In the genomic region with DNA sequence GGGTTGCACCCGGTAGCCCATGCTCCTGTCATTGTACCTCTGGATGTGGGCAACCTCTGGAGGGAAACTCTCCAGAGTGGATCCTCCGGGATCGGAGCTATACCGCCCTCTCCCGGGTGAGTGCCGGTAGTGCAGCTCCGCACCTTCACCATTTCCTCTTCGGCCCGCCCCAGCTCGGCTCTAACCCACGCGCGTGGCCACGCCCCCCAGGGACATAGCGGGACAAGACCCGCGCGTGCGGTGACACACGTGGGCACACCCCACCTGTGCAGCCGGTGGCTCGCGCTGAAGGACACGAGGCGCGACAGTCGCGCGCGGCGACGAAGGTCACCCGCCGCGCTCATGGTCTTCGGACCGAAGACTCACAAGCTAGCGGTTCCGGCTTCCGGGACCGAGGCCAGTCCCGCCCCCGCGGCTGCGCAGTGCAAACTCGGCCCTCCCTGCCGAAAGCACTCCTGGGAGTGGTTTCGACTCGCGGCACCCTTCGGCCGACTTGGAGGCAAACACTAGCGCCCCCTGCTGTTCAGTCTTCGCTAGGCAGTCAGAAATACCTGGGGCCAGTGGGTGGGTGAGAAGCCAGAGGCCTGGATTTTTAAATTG, we compare ENCODE assay signal across 8 mouse cellular contexts. TPM values are rescaled to one million over a fixed set of nuclear protein-coding genes. Genes with fewer than 3 reads are reported as not detected.
DNase-seq lines count a peak whose midpoint lies in the region; ATAC-seq and TF ChIP-seq lines count a peak whose summit lies in the region.

A gene (minus strand): TSS at position 432 of the 600 bp plus-strand sequence.

- dilution Hi-C loops in CH12.LX (cut with MboI; ENCODE audit: extremely low pct_ligation_motif_present, extremely low pct_unique_long_range_greater_than_20kb, low sequenced_read_pairs) = no loop called here

- peaks cover 14 to 28% of the 10 kb centered on the region in 2 experiments for H3K36me3 ChIP-seq in CH12.LX (replicated peaks in 1 of 2; ENCODE audit: control insufficient read depth in 1 of 2, insufficient read depth in 1 of 2, low read length in 1 of 2)
- H3K36me3 ChIP-seq in forebrain, embryonic 12.5 days (replicated peaks) = peaks cover 4% of the 10 kb centered on the region; the same call in 1 of the 2 replicates
- 0 out of 2 replicates have a peak, but pooled peaks cover 3% of the 10 kb centered on the region for H3K36me3 ChIP-seq in heart, postnatal 0 days (replicated peaks; ENCODE audit: control insufficient read depth, insufficient read depth, low read length)
- no peaks in the 10 kb centered on the region for H3K36me3 ChIP-seq in liver, embryonic 16.5 days (ENCODE audit: control insufficient read depth, insufficient read depth)
- peaks cover 9% of the 10 kb centered on the region; the same call in 1 of the 2 replicates for H3K36me3 ChIP-seq in neural tube, embryonic 13.5 days
- H3K36me3 ChIP-seq in testis, adult 2 months (ENCODE audit: control insufficient read depth, insufficient read depth, low read length) = no peaks in the 10 kb centered on the region

- peak within 1 kb of the TSS; percentile 77 for H3K27ac ChIP-seq in CH12.LX (ENCODE audit: insufficient read depth, low read depth)
- H3K27ac ChIP-seq in forebrain, embryonic 12.5 days = peak within 1 kb of the TSS; percentile 65; the same call in 1 of the 2 replicates
- peak within 1 kb of the TSS; percentile 86 for H3K27ac ChIP-seq in heart, postnatal 0 days (ENCODE audit: low read depth)
- peak within 1 kb of the TSS; percentile 85 for H3K27ac ChIP-seq in liver, embryonic 16.5 days (ENCODE audit: low read length)
- H3K27ac ChIP-seq in neural tube, embryonic 13.5 days (replicated peaks) = peak within 1 kb of the TSS; percentile 80
- peak within 1 kb of the TSS; percentile 94 for H3K27ac ChIP-seq in testis, adult 2 months (ENCODE audit: control insufficient read depth, insufficient read depth, low read depth, low read length)

- H3K4me1 ChIP-seq in CH12.LX (ENCODE audit: control insufficient read depth in 1 of 2, insufficient read depth in 2 of 2) = peaks cover 15 to 57% of the 10 kb centered on the region in 2 experiments
- H3K4me1 ChIP-seq in forebrain, embryonic 12.5 days = peaks cover 8% of the 10 kb centered on the region
- H3K4me1 ChIP-seq in heart, postnatal 0 days (ENCODE audit: control insufficient read depth, insufficient read depth) = peaks cover 8% of the 10 kb centered on the region; the same call in 1 of the 2 replicates
- H3K4me1 ChIP-seq in liver, embryonic 16.5 days (ENCODE audit: control insufficient read depth, low read depth, low read length) = peaks cover 14% of the 10 kb centered on the region
- H3K4me1 ChIP-seq in neural tube, embryonic 13.5 days (replicated peaks) = peaks cover 17% of the 10 kb centered on the region
- peaks cover 6% of the 10 kb centered on the region for H3K4me1 ChIP-seq in testis, adult 2 months (ENCODE audit: control insufficient read depth, insufficient read depth, low read length)

- peak within 1 kb of the TSS; percentile 85 for H3K9ac ChIP-seq in CH12.LX (ENCODE audit: insufficient read depth, low read depth)
- H3K9ac ChIP-seq in forebrain, embryonic 12.5 days = peak within 1 kb of the TSS; percentile 61
- peak within 1 kb of the TSS; percentile 65 for H3K9ac ChIP-seq in heart, postnatal 0 days (replicated peaks; ENCODE audit: low read depth, low read length)
- H3K9ac ChIP-seq in liver, embryonic 16.5 days (ENCODE audit: low read depth, low read length) = peak within 1 kb of the TSS; percentile 89
- H3K9ac ChIP-seq in neural tube, embryonic 13.5 days = peak within 1 kb of the TSS; percentile 75

- TF ChIP-seq CTCF in CH12.LX (conservative IDR thresholded peaks at IDR 0.05 in 1 of 2, IDR thresholded peaks at IDR 0.05 in 1 of 2; ENCODE audit: low read depth in 2 of 2, low read length in 2 of 2) = peak; percentile 62 to 92; a peak in 3 of 4 replicates
- peak; percentile 95 for TF ChIP-seq CTCF in heart, postnatal 0 days (IDR thresholded peaks at IDR 0.05; ENCODE audit: low read depth)
- TF ChIP-seq CTCF in testis, adult 2 months (IDR thresholded peaks at IDR 0.05; ENCODE audit: control insufficient read depth, insufficient read depth, insufficient replicate concordance, low read depth, low read length) = peak; percentile 93

- no peaks in the 10 kb centered on the region for H3K79me2 ChIP-seq in CH12.LX (replicated peaks; ENCODE audit: control insufficient read depth, extremely low read depth, insufficient read depth, poor library complexity, severe bottlenecking)

- no peaks in the 10 kb centered on the region for H3K27me3 ChIP-seq in CH12.LX (replicated peaks)
- no peaks in the 10 kb centered on the region for H3K27me3 ChIP-seq in forebrain, embryonic 12.5 days
- no peaks in the 10 kb centered on the region for H3K27me3 ChIP-seq in heart, postnatal 0 days (ENCODE audit: control insufficient read depth, insufficient read depth, low read length)
- no peaks in the 10 kb centered on the region for H3K27me3 ChIP-seq in liver, embryonic 16.5 days (ENCODE audit: control insufficient read depth, insufficient read depth, low read depth, low read length)
- no peaks in the 10 kb centered on the region for H3K27me3 ChIP-seq in neural tube, embryonic 13.5 days
- H3K27me3 ChIP-seq in testis, adult 2 months (ENCODE audit: control insufficient read depth, insufficient read depth, low read length) = no peaks in the 10 kb centered on the region

- peak; percentile 72 for TF ChIP-seq RAD21 in CH12.LX (IDR thresholded peaks at IDR 0.05; ENCODE audit: low read depth, low read length)

- peak; percentile 97 for DNase-seq in CH12.LX (ENCODE audit: extremely low read depth)
- peak; percentile 96 for DNase-seq in c-Kit-positive CD71-positive TER-119-negative erythroid progenitor cells, embryonic 14.5 days (ENCODE audit: low read depth)
- DNase-seq in heart, postnatal 0 days (ENCODE audit: low spot score) = peak; percentile 98
- peak; percentile 98 to 99 for DNase-seq in kidney, postnatal 4 days

- peak; percentile 99 for ATAC-seq in forebrain, embryonic 12.5 days (ENCODE audit: low FRiP score)
- peak; percentile 100 for ATAC-seq in heart, postnatal 0 days (ENCODE audit: insufficient read depth, low read depth)
- peak; percentile 98 for ATAC-seq in liver, embryonic 16.5 days (ENCODE audit: low read depth)
- ATAC-seq in neural tube, embryonic 13.5 days (ENCODE audit: low read depth) = peak; percentile 99

- TF ChIP-seq EP300 in CH12.LX (IDR thresholded peaks at IDR 0.05; ENCODE audit: low read length) = no peak
- peak; percentile 54; the same call in 1 of the 2 replicates for TF ChIP-seq EP300 in heart, postnatal 0 days (IDR thresholded peaks at IDR 0.05; ENCODE audit: low read depth)

- under 1% methylated on average over 54 of the region's 54 CpGs for WGBS in forebrain, embryonic 12.5 days
- under 1% methylated on average over 54 of the region's 54 CpGs for WGBS in heart, postnatal 0 days
- under 1% methylated on average over 54 of the region's 54 CpGs for WGBS in liver, embryonic 16.5 days (ENCODE audit: insufficient replicate concordance)
- WGBS in neural tube, embryonic 13.5 days = under 1% methylated on average over 54 of the region's 54 CpGs

- no peaks in the 10 kb centered on the region for H3K9me3 ChIP-seq in CH12.LX (replicated peaks; ENCODE audit: low read length)
- H3K9me3 ChIP-seq in forebrain, embryonic 12.5 days = no peaks in the 10 kb centered on the region
- no peaks in the 10 kb centered on the region for H3K9me3 ChIP-seq in heart, postnatal 0 days (replicated peaks; ENCODE audit: control insufficient read depth, low read length)
- H3K9me3 ChIP-seq in liver, embryonic 16.5 days (replicated peaks; ENCODE audit: control insufficient read depth, low read length) = no peaks in the 10 kb centered on the region
- no peaks in the 10 kb centered on the region for H3K9me3 ChIP-seq in neural tube, embryonic 13.5 days

- TF ChIP-seq POLR2A in CH12.LX (IDR thresholded peaks at IDR 0.05; ENCODE audit: low read depth, low read length) = peak; percentile 97
- TF ChIP-seq POLR2A in testis, adult 2 months (IDR thresholded peaks at IDR 0.05; ENCODE audit: control insufficient read depth, low read depth, low read length) = peak; percentile 92

- peak within 1 kb of the TSS; percentile 66 for H3K4me2 ChIP-seq in CH12.LX (ENCODE audit: insufficient read depth, low read depth, poor library complexity, severe bottlenecking)
- H3K4me2 ChIP-seq in forebrain, embryonic 12.5 days = peak within 1 kb of the TSS; percentile 64
- H3K4me2 ChIP-seq in heart, postnatal 0 days (ENCODE audit: low read depth, low read length) = peak within 1 kb of the TSS; percentile 68
- peak within 1 kb of the TSS; percentile 94 for H3K4me2 ChIP-seq in liver, embryonic 16.5 days (ENCODE audit: low read depth, low read length)
- peak within 1 kb of the TSS; percentile 68 for H3K4me2 ChIP-seq in neural tube, embryonic 13.5 days

- in situ Hi-C loops in CH12.LX (cut with MboI; ENCODE audit: low pct_ligation_motif_present, low pct_unique_long_range_greater_than_20kb, low sequenced_read_pairs) = loop anchor here (5.0 to 25.0 kb wide), 3 partner anchors 61 to 991 kb away; no protein-coding TSS in a partner anchor

- peak within 1 kb of the TSS; percentile 54 to 97 (median 80) for H3K4me3 ChIP-seq in CH12.LX (replicated peaks in 1 of 3; ENCODE audit: low read depth in 2 of 3, low read length in 2 of 3, poor library complexity in 1 of 3)
- peak within 1 kb of the TSS; percentile 77 for H3K4me3 ChIP-seq in forebrain, embryonic 12.5 days (replicated peaks)
- peak within 1 kb of the TSS; percentile 76 for H3K4me3 ChIP-seq in heart, postnatal 0 days (ENCODE audit: low read depth, low read length)
- H3K4me3 ChIP-seq in liver, embryonic 16.5 days (ENCODE audit: low read depth, low read length) = peak within 1 kb of the TSS; percentile 91
- H3K4me3 ChIP-seq in neural tube, embryonic 13.5 days = peak within 1 kb of the TSS; percentile 62
- H3K4me3 ChIP-seq in testis, adult 2 months (ENCODE audit: control insufficient read depth, low read depth, low read length) = peak within 1 kb of the TSS; percentile 97

TF ChIP-seq in CH12.LX, 34 proteins besides CTCF, POLR2A, EP300 and RAD21 (continues in another document):
- TF ChIP-seq MAZ (IDR thresholded peaks at IDR 0.05; ENCODE audit: low read depth, low read length) = peak; percentile 48; the same call in 1 of the 2 replicates
- peak; percentile 40 for TF ChIP-seq BHLHE40 (IDR thresholded peaks at IDR 0.05; ENCODE audit: low read depth, low read length)
- TF ChIP-seq UBTF (IDR thresholded peaks at IDR 0.05; ENCODE audit: low read depth, low read length) = no peak
- peak; percentile 86 for TF ChIP-seq MXI1 (IDR thresholded peaks at IDR 0.05; ENCODE audit: low read depth, low read length)

RNA-seq across cellular contexts. Expression of the gene that starts here (rescaled TPM):
- total RNA-seq in CH12.LX (2012; rRNA removed) (35.3 and 37.9 TPM in 2 replicates), CH12.LX (2014; rRNA removed) (89.4 and 91.8 TPM in 2 replicates)
- 35.4 and 37.7 TPM in 2 replicates for polyA plus RNA-seq in CH12.LX (2012; ENCODE audit: insufficient read length, low read depth)
- 95.4 and 96.2 TPM in 2 replicates for polyA plus RNA-seq in forebrain, embryonic 12.5 days (2016; fragmentation: Nextera tagmentation; extraction: Ambion mirVana)
- total RNA-seq in heart, postnatal 0 days (2014; rRNA removed; ENCODE audit: low replicate concordance) = 29.7 and 147 TPM in 2 replicates
- 93.1 and 97.8 TPM in 2 replicates for polyA plus RNA-seq in heart, postnatal 0 days (2015; fragmentation: Nextera tagmentation; extraction: Ambion mirVana)
- polyA plus RNA-seq in liver, embryonic 16.5 days (2015; fragmentation: Nextera tagmentation; extraction: Ambion mirVana) = 30.1 and 30.5 TPM in 2 replicates
- polyA plus RNA-seq in neural tube, embryonic 13.5 days (2015; fragmentation: Nextera tagmentation; extraction: Ambion mirVana) = 104 and 128 TPM in 2 replicates
- 9.9 and 10.7 TPM in 2 replicates for polyA plus RNA-seq in testis, adult 2 months (2012; rRNA removed)

Comparison
In these comparisons a context has a peak if more than half of its experiments do, and no peak if none do; other contexts are left out.
1. Peak in every context shown above with its lines: DNase-seq, ATAC-seq, H3K4me3 ChIP-seq and H3K27ac ChIP-seq.